Mouse (Mus musculus): ENCODE measurements at regions not wholly inside any gene's neighbourhood (a gene's known extent, or its start where the extent isn't known, plus 50 kb on each side); places are given as distances from the start of the nearest gene placed in this dataset.

DNA sequence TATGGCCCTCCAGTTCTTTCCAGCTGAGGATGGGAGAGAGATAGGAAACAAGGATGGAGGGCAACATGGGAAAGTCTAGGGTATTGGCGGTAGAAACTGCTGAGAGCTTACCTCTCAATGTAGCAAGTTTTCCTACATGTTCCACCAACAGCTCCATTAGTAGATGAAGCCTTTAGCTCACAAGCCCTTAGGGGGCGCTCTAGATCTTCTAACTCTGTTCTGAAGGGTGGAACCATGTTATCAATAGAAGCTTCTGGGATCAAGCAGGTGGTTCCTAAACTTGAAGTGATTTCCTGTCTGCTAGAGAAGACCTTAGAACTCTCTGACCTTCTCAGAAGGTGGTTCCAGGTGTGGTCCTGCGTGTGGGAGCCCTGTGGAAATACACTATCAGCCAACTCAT lies 154.2 kb upstream of the 1700012A03Rik start:
- TF ChIP-seq CTCF (IDR thresholded peaks at IDR 0.05; ENCODE audit: low read depth) (no peak), EP300 (IDR thresholded peaks at IDR 0.05; ENCODE audit: low read depth) (no peak)
